Mouse (Mus musculus) thymus, adult 2 months (tissue): ENCODE results near the gene Psmd14. TPM values are rescaled to one million over a fixed set of nuclear protein-coding genes. Genes with fewer than 3 reads are reported as not detected.

Source experiments
- DNase-seq: peaks from one replicate; pipeline ENCODE4 v3.0.0; 2021
- H3K27ac ChIP-seq: fragments of 200-500 bp; 2 replicates; pipeline ENCODE4 v1.5.1; 2012; ENCODE audit warnings: low read length, control low read depth; ENCODE audit not compliant: control insufficient read depth, insufficient read depth
- H3K27me3 ChIP-seq: fragments of 200-500 bp; 2 replicates; pipeline ENCODE4 v1.6.1; 2012; ENCODE audit warnings: mild to moderate bottlenecking, low read length, moderate library complexity, mixed read lengths; ENCODE audit not compliant: control insufficient read depth, insufficient read depth
- H3K36me3 ChIP-seq: fragments of 200-500 bp; 2 replicates; pipeline ENCODE4 v1.6.1; 2012; ENCODE audit warnings: mild to moderate bottlenecking, low read length, moderate library complexity; ENCODE audit not compliant: control insufficient read depth, insufficient read depth
- H3K4me1 ChIP-seq: fragments of 200-500 bp; replicated peaks from 2 replicates; pipeline ENCODE4 v1.6.1; 2012; ENCODE audit warnings: low read length; ENCODE audit not compliant: control insufficient read depth, insufficient read depth
- H3K4me3 ChIP-seq: fragments of 200-500 bp; 2 replicates; pipeline ENCODE4 v1.5.1; 2012; ENCODE audit warnings: mild to moderate bottlenecking, low read length, control low read depth, moderate library complexity; ENCODE audit not compliant: control insufficient read depth, insufficient read depth
- CTCF ChIP-seq: fragments of 200-500 bp; IDR thresholded peaks from 2 replicates; pipeline ENCODE4 v1.5.1; 2012; ENCODE audit warnings: mild to moderate bottlenecking, control low read depth, low read length, moderate library complexity, borderline replicate concordance; ENCODE audit not compliant: control insufficient read depth, poor library complexity, insufficient read depth; ENCODE audit errors: extremely low read depth
- POLR2A ChIP-seq: fragments of 200-500 bp; IDR thresholded peaks from 2 replicates; pipeline ENCODE4 v1.6.1; 2012; ENCODE audit warnings: mild to moderate bottlenecking, low read length, control low read depth, moderate library complexity; ENCODE audit not compliant: control insufficient read depth, poor library complexity, insufficient read depth; ENCODE audit errors: extremely low read depth
- WGBS: fragments of 180-500 bp; shearing (Covaris S2); methylation state at CpG from one replicate; pipeline ENCODE4 v1.1.7; 2018; 5-methylcytosine and 5-hydroxymethylcytosine counted together
- polyA plus RNA-seq: library from polyadenylated mRNA; depleted of rRNA; stranded (reverse); fragments of >200 nt; gene quantifications from 2 replicates; pipeline ENCODE4 v1.2.3, GENCODE M21; 2012

Gene Psmd14
- polyA plus RNA-seq, 1 experiment: 26.7 TPM

- H3K27me3 ChIP-seq: no peaks in the 10 kb centered on the region; the same call in 1 of the 2 replicates
- no peak overlapping the region for H3K4me3 ChIP-seq
- peaks cover 11% of the 10 kb centered on the region; the same call in 1 of the 2 replicates for H3K36me3 ChIP-seq
- H3K27ac ChIP-seq: no peak overlapping the region
- DNase-seq: no peak
- TF ChIP-seq CTCF (no peak), POLR2A (no peak)
- WGBS: 95% methylated on average over 1 of the region's 1 CpGs
- no peaks in the 10 kb centered on the region for H3K4me1 ChIP-seq
These were observed 86.6 kb downstream of the Psmd14 start for GRCm38 (mm10) chr2:61798048-61798447.

GRCm38 (mm10) chr2:61802656-61803251 lies 91.3 kb downstream of the Psmd14 start, which contains the start of gene Tbr1:
Gene Tbr1, plus strand, starts transcription at chr2:61802930.
- no peak for DNase-seq
- H3K36me3 ChIP-seq: peaks cover 7% of the 10 kb centered on the region; the same call in 1 of the 2 replicates
- peaks cover 25% of the 10 kb centered on the region for H3K27me3 ChIP-seq
- WGBS: 54% methylated on average over 11 of the region's 11 CpGs
- H3K4me3 ChIP-seq: no peak within 1 kb of the TSS
- H3K27ac ChIP-seq: no peak within 1 kb of the TSS
- TF ChIP-seq POLR2A: no peak
- 0 out of 2 replicates have a peak, but pooled peaks cover 7% of the 10 kb centered on the region for H3K4me1 ChIP-seq

GRCm38 (mm10) chr2:61803443-61804367 lies 92.2 kb downstream of the Psmd14 start:
- peaks cover 7% of the 10 kb centered on the region; the same call in 1 of the 2 replicates for H3K36me3 ChIP-seq
- peaks cover 27% of the 10 kb centered on the region for H3K27me3 ChIP-seq
- peak; percentile 22 for DNase-seq
- no peak overlapping the region for H3K27ac ChIP-seq
- TF ChIP-seq CTCF (no peak), POLR2A (no peak)
- H3K4me1 ChIP-seq: 0 out of 2 replicates have a peak, but pooled peaks cover 7% of the 10 kb centered on the region
- WGBS: 5% methylated on average over 29 of the region's 29 CpGs
- H3K4me3 ChIP-seq: no peak overlapping the region

GRCm38 (mm10) chr2:61804382-61804840 lies 92.9 kb downstream of the Psmd14 start:
- Histone ChIP-seq H3K4me3 (no peak overlapping the region), H3K27ac (no peak overlapping the region), H3K4me1 (0 out of 2 replicates have a peak, but pooled peaks cover 7% of the 10 kb centered on the region), H3K36me3 (peaks cover 7% of the 10 kb centered on the region; the same call in 1 of the 2 replicates), H3K27me3 (peaks cover 28% of the 10 kb centered on the region)
- 6% methylated on average over 10 of the region's 10 CpGs for WGBS
- DNase-seq: no peak
- TF ChIP-seq POLR2A: no peak
- TF ChIP-seq CTCF: no peak

GRCm38 (mm10) chr2:61804841-61805540 lies 93.5 kb downstream of the Psmd14 start:
- no peak overlapping the region for H3K4me3 ChIP-seq
- DNase-seq: no peak
- no peak for TF ChIP-seq POLR2A
- TF ChIP-seq CTCF: no peak
- H3K36me3 ChIP-seq: peaks cover 4% of the 10 kb centered on the region; the same call in 1 of the 2 replicates
- 10% methylated on average over 39 of the region's 39 CpGs for WGBS
- H3K4me1 ChIP-seq: 0 out of 2 replicates have a peak, but pooled peaks cover 7% of the 10 kb centered on the region
- H3K27ac ChIP-seq: no peak overlapping the region
- peaks cover 29% of the 10 kb centered on the region for H3K27me3 ChIP-seq

GRCm38 (mm10) chr2:61805541-61806345 lies 94.2 kb downstream of the Psmd14 start:
- Histone ChIP-seq H3K27me3 (peaks cover 33% of the 10 kb centered on the region), H3K4me1 (0 out of 2 replicates have a peak, but pooled peaks cover 7% of the 10 kb centered on the region), H3K36me3 (no peaks in the 10 kb centered on the region), H3K4me3 (no peak overlapping the region), H3K27ac (no peak overlapping the region)
- no peak for DNase-seq
- WGBS: 4% methylated on average over 39 of the region's 39 CpGs
- no peak for TF ChIP-seq CTCF
- no peak for TF ChIP-seq POLR2A
